Mouse (Mus musculus) thymus, postnatal 10 days (tissue): ENCODE results near the gene Cdrt4.

Experiments used
- DNase-seq, 2 experiments: peaks; one replicate each; pipeline ENCODE4 v3.0.0; 2021; ENCODE audit warnings: low spot score in 2 of 2

The Cdrt4 gene

DNA sequence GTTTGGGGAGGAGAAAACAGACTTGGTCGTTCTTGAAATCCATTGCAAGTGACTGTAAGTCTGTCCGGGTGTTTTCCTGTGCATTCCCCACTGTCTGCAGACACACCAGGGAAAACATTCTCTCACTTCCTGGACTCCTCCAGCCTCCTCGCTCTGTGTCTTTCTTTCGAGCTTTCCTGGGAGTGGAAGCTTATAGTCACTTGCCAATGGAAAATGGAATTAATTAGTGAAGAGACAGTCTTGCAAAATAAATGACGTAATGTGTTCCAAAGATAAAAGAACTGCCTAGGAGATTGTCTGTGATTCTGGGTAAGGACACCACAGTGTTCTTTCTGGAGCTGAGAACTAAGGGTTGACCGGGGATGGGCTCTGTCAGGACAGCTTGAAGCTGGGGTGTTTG is 7.5 kb upstream of the Cdrt4 start:
- DNase-seq, result no peak

DNA sequence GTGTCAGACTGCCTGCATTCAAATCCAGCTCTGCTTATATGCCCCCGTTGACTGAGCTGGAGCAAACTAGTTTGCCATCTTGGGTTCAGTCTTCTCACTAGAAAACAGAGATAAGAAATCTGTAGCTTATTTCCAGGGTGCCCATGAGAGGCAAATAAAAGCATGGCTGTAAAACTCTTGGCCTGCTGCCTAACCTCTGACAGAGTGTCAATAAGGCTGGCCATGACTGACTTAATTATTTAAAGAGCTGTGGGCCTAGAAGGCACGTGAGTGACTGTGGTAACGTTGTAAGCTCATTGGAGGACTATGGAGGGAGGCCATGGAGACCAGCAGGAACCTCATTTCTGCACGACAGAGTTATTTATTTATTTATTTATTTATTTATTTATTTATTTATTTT is 5.5 kb upstream of the Cdrt4 start:
- DNase-seq, result no peak

DNA sequence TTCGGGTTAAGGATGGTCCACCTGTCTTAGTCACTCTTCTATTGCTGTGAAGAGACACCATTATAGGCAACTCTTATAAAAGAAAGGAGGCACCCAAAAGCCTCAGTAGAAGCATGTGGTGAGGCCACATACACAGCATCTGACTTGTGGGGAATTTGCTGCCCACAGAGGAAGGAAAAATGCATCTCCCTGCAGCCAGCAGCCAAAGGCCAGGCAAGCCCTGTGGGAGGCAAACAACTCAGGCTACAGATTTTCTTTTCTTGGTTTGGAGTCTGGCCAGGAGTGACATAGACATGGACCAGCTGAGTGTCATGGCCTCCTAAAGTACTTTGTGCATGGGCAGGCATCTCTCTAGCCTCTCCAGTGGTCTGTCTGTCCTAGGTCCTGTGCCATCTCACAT is 1.4 kb upstream of the Cdrt4 start:
- no peak for DNase-seq

DNA sequence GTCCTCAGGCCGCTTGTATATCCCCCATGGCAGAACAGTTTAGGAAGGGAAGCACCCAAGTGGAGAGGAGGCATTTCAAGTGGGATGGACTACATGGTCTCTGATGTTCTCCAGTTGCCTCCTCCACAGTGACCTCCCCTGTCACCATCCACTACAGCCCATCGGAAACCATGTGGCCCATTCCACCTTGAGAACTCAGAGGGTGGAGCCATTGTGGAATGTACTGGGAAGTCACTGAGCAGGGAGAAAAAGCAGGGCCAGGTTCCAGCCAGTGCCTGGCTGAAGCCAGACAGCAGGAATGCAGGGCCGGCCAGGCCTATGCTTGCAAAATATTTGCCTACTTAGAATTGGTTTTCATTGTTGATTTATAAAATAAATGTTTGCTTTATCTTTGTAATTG is 3.8 kb downstream of the Cdrt4 start:
- DNase-seq, result no peak

DNA sequence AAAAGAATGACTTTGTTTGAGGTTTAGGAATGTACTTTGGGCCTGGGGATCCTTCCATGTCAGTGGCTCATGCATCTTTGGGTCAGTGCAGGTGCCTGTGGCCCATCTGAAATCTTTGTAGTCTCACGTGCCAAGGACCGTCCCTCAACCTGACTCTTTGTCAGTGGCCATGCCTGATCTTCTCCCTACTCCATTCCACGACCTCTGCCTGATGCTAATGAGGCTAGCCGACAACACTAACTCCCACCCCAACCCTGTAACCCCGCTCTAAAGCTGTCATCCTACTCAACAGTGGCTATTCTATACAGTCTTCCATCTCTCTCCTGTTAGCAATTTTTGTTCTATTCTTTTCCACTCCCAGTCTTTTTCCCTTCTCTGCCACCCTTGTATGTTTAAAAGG is 4.2 kb downstream of the Cdrt4 start:
- no peak for DNase-seq

DNA sequence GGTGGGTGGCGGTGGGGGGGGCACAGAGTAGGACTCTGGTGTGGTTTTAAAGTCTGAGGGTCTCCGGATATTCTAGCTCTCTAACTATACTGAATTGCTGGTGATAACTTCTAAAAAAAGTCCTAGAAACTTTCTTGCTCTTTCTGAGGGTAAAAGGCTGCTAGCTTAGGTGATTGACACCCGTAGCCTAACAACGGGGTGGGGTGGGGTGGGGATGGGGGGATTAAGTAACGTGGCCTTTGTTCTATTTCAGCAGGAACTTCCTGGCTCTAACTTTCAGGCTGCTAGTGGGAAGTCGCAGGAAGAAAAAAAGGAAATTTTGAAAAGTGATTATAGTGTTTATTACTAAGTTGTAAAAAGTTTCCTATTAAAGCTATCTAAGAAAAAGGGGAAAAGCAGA is 4.8 kb downstream of the Cdrt4 start:
- DNase-seq, result no peak

DNA sequence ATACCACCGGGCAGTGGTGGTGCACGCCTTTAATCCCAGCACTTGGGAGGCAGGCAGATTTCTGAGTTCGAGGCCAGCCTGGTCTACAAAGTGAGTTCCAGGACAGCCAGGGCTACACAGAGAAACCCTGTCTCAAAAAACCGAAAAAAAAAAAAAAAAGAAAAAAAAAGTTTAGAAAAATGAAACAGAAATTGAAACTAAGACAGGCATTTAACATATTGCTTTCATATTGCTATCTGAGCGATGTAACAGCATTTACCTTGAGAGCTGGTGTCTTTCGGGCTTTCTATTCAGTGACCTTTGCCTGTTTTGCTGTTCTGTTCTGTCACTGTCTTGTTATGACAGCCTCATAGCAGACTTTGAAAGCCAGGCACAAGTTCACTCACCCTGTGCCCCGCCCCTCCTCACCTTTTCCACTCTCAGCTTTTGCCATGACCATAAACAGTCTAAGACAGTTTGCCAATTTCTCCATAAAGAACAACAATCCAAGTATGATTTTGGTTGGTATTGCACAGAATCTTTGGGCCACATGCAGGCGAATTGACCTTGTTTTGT is 6.7 kb downstream of the Cdrt4 start:
- DNase-seq, result no peak

DNA sequence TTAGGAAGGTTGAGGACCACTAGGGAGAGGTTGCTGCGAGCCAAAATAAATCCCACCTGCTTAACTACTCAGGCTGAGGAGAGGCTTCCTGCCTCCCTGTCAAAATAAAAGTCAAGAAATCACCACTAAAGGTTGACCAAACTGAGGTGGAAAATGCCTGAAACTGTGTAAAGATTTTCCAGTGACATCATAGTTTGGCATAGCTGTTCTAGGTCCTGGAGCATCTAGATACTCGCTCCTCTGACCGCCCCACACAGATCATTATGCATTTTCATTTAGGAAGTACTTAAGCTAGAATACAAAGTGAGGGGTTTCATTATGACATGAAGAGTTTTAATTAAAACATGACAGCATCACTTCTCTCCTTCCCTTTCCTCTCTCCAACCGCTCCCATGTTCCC is 12.3 kb downstream of the Cdrt4 start:
- no peak for DNase-seq

DNA sequence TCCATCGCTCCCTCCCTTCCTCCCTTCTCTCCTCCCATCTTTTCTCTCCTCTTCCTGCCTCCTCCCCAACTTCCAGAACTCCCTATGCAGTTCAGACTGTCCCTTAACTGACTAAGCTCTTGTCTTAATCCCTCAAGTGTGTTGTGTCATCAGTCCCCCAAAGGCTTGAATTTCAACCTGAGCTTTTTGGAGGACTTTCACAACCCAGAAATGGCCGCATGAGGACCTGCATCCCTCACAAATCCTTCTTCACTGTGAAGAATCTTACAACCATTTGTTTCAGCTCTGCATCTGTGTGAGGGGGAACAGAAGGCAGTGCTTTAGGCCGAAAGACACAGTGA is 15.4 kb downstream of the Cdrt4 start:
- no peak for DNase-seq

DNA sequence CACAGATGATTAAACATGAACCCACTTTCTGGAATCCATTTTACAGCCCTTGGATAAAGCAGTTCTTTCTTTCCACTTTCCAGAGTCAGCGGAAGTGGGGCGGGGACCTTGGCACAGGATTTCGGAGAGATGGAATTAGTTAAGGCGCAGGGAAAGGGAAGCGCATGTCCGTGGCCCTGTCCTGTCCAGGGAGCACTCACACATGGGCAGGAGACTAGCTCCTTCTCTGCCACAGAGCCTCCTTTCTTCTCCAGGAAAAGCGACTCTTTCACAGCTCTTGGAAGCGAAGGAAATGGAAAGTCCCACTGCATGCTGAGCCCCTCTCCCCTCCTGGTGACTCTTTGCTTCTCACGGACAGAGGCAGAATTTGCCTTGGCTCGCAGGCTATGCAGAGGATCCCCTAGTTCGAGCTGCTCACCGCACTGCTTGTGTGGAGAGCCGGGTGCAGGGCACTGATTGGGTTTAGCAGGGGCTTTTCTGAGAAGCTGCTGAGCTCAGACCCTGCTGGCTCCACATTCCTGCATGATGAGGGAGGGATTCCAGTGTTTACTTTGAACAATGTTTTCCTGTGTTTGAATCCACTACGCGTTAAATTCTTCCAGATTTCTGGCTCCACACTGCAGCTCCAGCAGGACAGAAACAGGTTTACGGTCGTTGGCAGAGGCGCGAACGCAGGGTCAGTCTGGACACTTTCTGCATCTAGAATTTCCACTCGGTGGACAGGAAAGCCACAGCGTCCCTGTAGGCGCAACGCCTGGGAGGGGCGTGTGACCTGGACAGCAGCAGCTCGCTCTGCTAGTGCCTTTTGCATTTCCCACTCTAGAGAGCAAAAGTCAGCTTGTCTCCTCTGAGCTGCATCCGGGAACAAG is 16.0 kb downstream of the Cdrt4 start:
- no peak for DNase-seq

DNA sequence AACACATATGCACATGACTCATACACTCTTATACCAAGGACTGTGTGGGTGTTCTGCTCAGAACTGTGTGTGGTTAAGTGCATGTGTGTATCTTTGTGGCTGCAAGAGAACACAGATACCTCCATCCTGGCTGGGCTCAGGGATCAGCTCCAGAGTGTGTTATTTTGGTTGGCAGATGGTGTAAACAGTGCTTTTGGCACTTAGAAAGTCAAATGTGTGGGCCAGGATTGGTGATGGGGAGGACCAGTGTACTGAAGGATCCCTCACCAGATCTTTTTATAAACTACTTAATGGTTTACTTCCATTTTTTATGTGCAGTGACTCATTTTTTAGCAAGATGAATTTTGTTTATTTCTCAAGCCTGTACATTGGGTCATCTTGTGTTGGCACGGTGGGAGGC is 26.2 kb downstream of the Cdrt4 start:
- no peak for DNase-seq

DNA sequence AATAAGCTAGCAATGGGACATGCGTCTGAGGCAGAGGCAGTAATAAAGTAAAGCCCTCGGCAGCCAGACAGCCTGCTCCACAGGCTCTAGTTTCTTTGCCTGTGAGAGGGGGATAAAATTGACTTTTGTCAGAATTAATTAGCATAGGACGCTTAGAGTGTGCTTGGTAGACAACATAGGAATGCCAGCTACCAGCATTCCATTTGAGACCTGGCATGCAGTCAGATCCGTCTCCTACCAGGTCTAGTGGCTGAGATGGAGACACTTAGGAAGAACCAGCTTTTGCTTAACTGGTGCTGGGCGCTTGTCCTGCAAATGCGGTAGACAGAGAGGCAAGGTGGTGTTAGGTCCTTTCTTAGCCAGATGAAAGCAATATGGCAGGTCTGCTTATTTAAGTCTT is 27.9 kb downstream of the Cdrt4 start:
- no peak for DNase-seq

DNA sequence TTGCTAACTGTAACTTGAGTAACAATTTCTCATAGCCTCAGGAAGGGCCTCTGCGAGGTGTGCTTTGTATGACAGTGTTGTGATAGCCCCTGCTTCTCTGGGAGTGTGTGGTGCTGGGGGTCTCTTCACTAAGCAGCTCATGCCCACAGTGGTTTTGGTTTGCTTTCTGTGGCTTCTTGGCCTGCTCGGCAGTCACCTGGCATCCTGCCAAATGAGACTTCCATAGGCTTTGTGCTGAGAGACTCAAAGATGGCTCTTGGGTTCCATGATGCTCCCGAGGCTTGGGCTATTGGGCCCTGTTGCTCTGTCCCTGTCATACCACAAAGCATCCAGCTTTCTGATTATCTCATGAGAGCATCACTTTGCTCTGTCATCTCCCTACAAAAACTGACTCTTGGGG is 30.7 kb downstream of the Cdrt4 start:
- no peak for DNase-seq

DNA sequence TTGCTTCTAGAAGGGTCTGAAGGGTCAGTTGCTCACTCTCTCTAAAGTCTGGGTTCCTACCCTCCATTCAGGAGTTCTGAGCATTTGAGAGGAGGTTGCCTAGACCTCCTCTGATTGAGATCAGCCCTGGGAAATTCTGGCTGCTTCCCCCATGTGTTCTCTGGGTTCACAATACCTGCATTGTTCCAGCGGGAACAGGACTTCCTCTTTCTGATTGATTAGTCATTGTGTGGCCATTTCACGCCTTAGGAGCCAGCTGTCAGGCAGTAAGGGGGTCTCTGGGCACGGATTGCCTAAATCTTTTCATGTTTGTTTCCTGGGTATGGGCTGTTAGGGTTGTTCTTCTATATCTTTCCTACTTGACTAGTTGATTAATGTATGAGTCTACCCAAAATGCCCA is 32.8 kb downstream of the Cdrt4 start:
- no peak for DNase-seq

DNA sequence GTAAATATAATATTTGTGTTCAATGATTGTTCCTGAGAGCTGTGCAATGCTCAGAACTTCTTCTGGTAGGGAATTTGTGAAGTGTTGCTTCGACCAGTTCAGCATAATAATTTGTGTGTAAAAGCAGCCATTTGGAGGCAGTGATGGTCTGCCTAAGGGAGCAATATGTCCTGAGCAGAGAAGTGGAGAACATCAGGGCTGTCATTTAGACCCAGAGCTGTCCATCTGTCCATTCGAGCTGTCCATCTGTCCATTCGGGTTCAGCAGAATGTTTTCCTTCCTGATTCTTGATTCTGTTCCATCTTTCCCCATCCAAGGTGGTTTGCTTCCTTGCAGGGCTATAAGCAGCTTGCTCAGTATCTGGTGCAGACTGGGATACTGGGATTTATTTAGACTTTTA is 33.4 kb downstream of the Cdrt4 start:
- no peak for DNase-seq

DNA sequence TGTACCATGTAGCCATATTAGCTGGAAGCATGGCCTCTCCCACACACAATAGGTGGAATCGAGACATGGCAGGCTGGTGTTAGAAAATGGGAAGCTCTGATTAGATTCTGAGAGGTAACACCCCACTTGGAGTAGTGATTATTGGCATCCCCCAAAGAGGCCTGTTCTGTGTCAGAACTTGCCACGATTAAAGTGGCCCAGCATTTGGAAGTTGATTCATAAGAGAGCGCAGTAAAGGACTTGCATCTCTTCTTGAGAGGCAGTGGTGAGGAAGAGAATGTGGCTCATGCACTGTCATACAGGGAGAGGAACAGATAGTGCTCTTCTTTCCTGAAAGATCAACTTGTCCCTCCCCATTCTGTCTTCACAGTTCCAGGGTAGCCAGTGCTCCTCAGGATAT is 34.1 kb downstream of the Cdrt4 start:
- DNase-seq, result no peak

DNA sequence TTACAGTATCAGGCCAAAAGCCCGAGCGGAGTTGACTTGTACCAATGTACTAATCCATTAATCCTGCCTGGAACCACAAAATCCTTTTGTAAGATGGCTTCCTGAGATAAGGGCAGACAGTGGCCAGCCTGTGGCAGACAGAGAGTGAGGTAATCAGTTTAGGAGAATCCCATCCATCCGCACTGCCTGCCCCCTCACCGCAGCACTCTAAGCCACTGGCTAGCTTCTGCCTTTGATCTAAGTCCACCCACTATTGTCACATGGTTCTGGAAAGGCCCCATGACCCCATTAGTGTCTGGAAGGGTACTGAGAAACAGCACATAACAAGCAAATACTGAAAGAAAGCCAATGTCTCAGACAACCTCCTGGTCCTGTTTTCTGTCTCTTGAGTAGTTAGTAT is 35.6 kb downstream of the Cdrt4 start:
- no peak for DNase-seq

DNA sequence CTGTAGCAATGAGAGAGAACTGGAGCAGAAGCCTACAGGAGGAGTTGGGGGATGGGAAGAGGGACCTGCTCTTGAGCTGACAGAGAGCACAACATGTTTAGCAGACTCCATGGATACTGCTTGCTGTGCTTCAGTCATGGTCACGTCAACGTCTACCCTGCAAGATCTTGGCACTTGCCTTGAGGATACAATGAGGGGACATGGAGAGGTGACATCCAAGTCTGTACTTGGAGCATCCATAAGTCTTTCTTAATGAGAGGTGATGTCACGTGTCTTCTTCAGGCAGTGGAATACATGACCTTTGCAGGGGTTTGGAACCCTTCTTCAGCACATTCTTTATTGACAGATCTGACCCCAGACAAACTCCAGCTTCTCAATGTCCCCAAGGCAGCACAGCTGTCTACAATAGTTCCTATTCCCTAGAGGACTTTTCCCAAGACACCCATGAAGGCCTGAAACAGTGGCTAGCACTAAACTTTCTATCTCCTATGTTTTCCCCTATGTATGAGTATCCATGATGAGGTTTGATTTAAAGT is 39.2 kb downstream of the Cdrt4 start:
- no peak for DNase-seq

DNA sequence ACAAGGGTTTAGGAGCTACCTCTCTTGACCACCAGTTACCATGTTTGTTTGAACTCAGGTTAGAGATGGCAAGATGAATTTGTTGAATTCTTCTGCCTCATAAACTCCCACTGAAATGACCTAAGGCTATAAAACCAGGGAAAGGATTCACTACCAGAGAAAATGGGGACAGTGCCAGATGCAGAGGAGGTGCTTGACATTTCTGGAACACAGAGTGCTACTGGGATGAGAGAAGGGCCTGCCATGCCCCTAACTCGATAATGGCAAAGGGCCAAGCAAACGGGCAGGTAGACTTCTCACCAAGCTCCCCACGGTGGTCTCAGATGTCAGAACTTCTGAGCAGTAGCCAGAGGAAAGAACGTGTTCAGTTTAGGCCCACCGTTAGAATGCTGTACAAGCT is 39.8 kb downstream of the Cdrt4 start:
- DNase-seq, result no peak

DNA sequence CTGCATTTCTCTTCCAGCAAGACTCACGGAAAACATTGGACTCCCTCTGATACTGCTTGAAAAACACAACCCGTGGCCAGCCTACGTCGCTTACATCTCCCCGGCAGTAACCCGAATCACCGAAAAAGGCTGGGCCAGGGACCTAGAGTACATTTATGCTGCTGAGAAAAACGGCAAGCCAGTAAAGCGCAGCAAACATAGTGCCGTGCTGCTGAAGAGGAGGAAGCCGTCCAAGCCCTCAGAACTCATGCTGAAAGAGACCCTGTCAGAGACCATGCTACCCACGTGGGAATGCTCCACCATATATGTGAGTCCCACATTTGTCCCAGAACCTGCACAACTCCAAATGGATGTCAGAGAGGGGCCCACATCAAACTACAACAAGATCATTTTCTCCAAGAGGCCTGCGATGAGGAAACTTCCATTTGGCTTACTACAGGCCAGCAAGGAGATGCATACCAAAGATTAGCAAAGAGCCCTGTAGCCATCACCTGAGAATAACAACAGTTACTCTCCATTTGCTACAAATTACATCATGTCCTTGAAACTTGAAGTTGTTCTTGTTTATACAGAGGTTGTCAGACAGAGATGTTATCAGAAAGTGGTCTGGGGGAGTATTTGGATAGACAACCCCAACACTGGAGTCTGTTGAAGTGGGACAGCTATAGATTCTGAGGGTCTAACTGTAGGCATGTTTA is 41.7 kb downstream of the Cdrt4 start:
- no peak for DNase-seq

DNA sequence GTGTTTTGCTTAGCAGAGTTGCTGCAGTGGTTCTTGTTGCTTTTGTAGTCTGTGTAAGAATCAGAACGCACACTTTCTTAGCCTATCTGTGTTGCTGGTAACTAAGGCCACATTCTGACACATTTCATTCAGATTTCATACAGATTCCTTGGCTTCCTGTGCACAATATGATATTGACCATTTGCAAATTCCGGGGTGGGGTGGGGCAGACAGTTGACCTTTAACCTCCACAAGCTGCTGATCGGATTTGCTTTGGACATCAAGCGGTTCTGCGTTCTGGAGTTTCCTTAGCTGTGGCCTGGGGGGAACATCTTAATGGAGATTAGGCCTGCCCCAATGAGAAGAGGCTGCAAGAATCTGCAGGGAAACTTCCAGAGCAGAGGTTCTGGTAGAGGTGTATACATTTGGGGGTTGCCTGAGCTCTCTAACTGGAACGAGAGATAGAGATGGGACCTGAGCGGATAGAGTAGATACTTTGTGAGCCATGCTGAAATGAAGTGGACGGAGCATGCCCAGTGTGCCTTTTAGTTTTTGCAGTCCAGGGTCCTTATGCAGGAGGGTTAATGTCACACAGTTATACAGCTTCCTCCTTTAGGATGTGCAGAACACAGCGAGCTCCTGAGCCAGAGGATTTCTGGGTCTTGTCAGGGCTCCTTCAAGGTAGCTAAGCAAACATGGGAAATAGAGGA is 44.2 kb downstream of the Cdrt4 start:
- DNase-seq, result no peak

DNA sequence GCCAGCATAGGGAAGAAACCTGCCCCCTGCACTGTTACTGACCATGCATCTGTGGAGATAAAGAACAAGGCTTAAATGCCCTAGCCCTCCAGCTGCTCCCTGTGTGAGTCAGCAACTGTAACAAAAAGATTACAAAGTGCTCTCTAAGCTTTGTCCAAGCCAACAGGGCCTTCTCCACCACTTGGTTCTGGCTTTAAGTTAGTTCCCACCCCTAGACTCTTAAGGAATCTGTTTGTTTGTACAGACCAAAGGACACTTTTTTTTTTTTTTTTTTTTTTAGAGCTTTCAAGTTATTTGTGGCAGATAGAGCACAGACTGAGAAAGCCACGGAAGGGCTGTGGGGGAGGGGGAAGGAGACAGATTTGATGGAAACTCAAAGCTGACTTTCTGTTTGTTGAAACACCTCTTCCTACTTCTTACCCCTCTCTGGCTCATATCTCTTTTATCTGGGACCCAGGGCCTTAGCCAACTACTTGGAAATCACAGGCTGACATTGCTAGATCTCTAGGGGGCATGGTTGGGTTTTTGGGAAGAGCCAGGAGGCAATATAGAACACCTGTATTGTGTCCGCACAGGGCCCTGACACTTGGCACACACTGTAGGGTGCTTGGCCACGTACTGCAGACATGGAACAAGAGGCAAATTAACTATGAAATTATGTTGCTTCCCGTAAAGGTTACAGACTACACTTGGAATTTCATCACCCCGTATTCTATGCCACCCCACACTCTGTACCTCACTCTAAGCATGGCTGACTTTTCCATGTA is 44.9 kb downstream of the Cdrt4 start:
- no peak for DNase-seq
